Mouse (Mus musculus) testis, adult 2 months (tissue): ENCODE measurements around the gene Mettl17.

Experiments
- CTCF ChIP-seq: fragments of 200-500 bp; IDR thresholded peaks from 2 replicates; pipeline ENCODE4 v1.5.1; 2012; ENCODE audit warnings: low read depth, mild to moderate bottlenecking, inconsistent platforms, low read length, moderate library complexity; ENCODE audit not compliant: control insufficient read depth, insufficient read depth, insufficient replicate concordance
- POLR2A ChIP-seq: fragments of 200-500 bp; IDR thresholded peaks from 2 replicates; pipeline ENCODE4 v1.6.1; 2012; ENCODE audit warnings: low read depth, mild to moderate bottlenecking, inconsistent platforms, low read length, moderate library complexity; ENCODE audit not compliant: control insufficient read depth

DNA sequence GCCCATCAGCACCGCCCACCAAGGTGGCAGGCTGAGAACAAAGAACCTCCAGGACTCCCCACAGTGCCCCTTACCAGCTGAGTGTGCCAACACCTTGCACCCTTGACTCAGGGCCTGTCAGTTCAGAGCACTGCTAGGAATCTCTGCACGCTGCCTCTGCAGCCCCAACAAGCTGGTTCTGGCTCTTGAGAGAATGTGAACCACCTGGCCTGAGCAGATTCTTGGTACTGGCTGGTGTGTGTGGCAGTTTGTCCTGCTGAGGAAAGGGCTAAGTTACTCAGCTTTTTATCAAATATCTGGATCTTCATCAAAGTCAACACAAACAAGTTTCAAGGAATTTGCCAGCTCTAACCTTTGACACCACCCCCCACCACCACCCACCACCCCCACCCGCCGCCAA lies 38.9 kb downstream of the Mettl17 start:
- no peak for TF ChIP-seq CTCF
- TF ChIP-seq POLR2A: no peak
